Mouse (Mus musculus) limb, embryonic 12.5 days (tissue): ENCODE measurements around the gene Rab5c. TPM values are rescaled to one million over a fixed set of nuclear protein-coding genes. Genes with fewer than 3 reads are reported as not detected.

Experiments used
- ATAC-seq: fragments of 200-750 bp; cut with Nextera tagmentation; 2 replicates; pipeline ENCODE4 v1.8.0; 2017; ENCODE audit warnings: low read depth, moderate TSS enrichment; ENCODE audit not compliant: insufficient number of reproducible peaks, insufficient read depth, low FRiP score, low TSS enrichment
- H3K27ac ChIP-seq: fragments of 300-500 bp; sonication (generic); 2 replicates; pipeline ENCODE4 v1.5.1; 2016; ENCODE audit warnings: mild to moderate bottlenecking, moderate library complexity
- H3K27me3 ChIP-seq: fragments of 300-500 bp; sonication (generic); 2 replicates; pipeline ENCODE4 v1.6.1; 2016; ENCODE audit warnings: mild to moderate bottlenecking, moderate library complexity
- H3K36me3 ChIP-seq: fragments of 300-500 bp; sonication (generic); 2 replicates; pipeline ENCODE4 v1.6.1; 2016; ENCODE audit warnings: mild to moderate bottlenecking, moderate library complexity
- H3K4me1 ChIP-seq: fragments of 300-500 bp; sonication (generic); replicated peaks from 2 replicates; pipeline ENCODE4 v1.6.1; 2016
- H3K4me2 ChIP-seq: fragments of 300-500 bp; sonication (generic); 2 replicates; pipeline ENCODE4 v1.6.1; 2016; ENCODE audit warnings: mild to moderate bottlenecking, moderate library complexity
- H3K4me3 ChIP-seq: fragments of 300-500 bp; sonication (generic); replicated peaks from 2 replicates; pipeline ENCODE4 v1.5.1; 2016; ENCODE audit warnings: mild to moderate bottlenecking
- H3K9ac ChIP-seq: fragments of 300-500 bp; sonication (generic); replicated peaks from 2 replicates; pipeline ENCODE4 v1.6.1; 2016; ENCODE audit warnings: mild to moderate bottlenecking, moderate library complexity
- H3K9me3 ChIP-seq: fragments of 300-500 bp; sonication (generic); 2 replicates; pipeline ENCODE4 v1.6.1; 2016; ENCODE audit warnings: mild to moderate bottlenecking, moderate library complexity
- WGBS: fragments of 180-500 bp; shearing (Covaris S2); methylation state at CpG from one replicate; pipeline ENCODE4 v1.1.7; 2016; 5-methylcytosine and 5-hydroxymethylcytosine counted together
- polyA plus RNA-seq: library from polyadenylated mRNA; unstranded; fragments of >200 nt; fragmentation: Nextera tagmentation; extraction: Ambion mirVana; gene quantifications from 2 replicates; pipeline ENCODE4 v1.2.1, GENCODE M21; 2016

Gene Rab5c
- polyA plus RNA-seq, result 14.3 and 24.3 TPM in 2 replicates

DNA sequence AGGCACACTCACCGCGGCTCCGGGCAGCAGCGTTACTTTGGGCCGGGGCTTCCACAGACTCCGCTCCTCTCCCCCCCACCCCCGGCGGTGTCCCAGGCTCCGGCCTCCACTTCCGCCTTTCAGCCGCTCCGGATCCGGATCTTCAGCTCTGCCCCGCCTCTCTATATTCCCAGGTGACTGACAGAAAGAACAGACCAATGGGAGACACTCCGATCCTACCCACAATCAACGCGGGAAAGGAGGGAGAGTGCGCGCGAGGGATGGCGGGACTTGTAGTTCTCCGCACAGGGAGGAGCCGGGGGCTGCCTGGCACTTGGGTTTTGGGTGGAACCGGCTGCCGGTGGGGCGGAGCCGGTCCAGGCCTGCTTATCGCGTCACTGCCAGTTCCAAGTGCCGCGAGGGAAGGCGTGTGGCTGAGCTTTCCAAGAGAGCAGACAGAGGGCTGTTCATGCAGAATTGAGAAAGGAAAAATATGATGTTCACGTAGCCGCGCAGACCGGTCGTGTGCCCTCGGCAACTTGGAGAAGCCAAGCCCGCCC, at the start of gene Rab5c:
Gene Rab5c, minus strand, starts transcription at position 150 of the 539 bp plus-strand sequence.
- H3K9ac ChIP-seq, result peak within 1 kb of the TSS; percentile 92
- peak within 1 kb of the TSS; percentile 66; the same call in 1 of the 2 replicates for H3K27ac ChIP-seq
- H3K4me2 ChIP-seq, result peak within 1 kb of the TSS; percentile 92
- under 1% methylated on average over 39 of the region's 39 CpGs for WGBS
- peaks cover 6% of the 10 kb centered on the region for H3K27me3 ChIP-seq
- no peaks in the 10 kb centered on the region for H3K9me3 ChIP-seq
- peak; percentile 98 for ATAC-seq
- peak within 1 kb of the TSS; percentile 94 for H3K4me3 ChIP-seq
- H3K4me1 ChIP-seq, result peaks cover 10% of the 10 kb centered on the region
- H3K36me3 ChIP-seq, result peaks cover 11% of the 10 kb centered on the region

DNA sequence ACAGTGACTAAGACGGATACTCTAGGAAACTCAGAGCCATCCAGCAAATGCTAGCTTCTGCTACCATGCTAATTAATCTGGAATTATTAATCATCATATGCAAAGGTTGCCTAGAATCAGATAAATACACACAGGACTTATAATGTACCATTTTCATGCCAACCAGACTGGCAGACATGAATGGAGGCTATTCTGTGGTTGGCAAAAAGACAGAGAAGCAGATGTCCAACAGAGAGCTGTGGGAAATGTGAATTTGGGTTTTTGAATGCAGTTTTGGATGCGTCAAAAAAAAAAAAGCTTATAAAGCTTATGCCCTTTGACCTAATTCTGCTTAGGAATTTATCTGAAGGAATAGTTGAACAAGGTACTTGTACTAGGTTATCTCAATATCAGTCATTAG, 47.8 kb upstream of the Rab5c start:
- Histone ChIP-seq H3K4me1 (peaks cover 21% of the 10 kb centered on the region), H3K27ac (no peak overlapping the region), H3K36me3 (peaks cover 66% of the 10 kb centered on the region), H3K4me2 (no peak overlapping the region), H3K9ac (no peak overlapping the region), H3K27me3 (no peaks in the 10 kb centered on the region), H3K4me3 (no peak overlapping the region), H3K9me3 (no peaks in the 10 kb centered on the region)
- WGBS, result 93% methylated on average over 2 of the region's 2 CpGs
- no peak for ATAC-seq

DNA sequence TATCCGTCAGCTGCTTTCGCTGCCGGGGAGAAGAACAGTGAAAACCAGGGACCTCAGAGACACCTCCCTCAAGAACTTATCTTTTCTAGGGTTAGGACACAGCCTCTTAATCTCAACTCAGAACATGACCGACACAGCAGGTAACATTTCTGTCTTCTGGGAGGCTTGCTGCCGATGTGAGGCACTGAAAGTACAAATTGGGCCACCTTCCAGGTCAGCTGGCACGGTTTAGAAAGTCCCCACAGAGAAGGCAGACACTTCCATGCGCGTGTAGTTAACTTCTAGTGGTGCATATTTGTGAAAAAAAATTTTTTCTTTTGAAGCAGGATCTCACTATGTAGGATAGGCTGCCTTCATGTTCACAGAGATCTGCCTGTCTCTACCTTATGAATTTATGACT, 46.3 kb upstream of the Rab5c start:
- H3K27ac ChIP-seq, result no peak overlapping the region
- H3K9me3 ChIP-seq, result no peaks in the 10 kb centered on the region
- no peak overlapping the region for H3K9ac ChIP-seq
- no peaks in the 10 kb centered on the region for H3K27me3 ChIP-seq
- H3K4me2 ChIP-seq, result no peak overlapping the region
- H3K4me1 ChIP-seq, result peaks cover 21% of the 10 kb centered on the region
- ATAC-seq, result no peak
- H3K4me3 ChIP-seq, result no peak overlapping the region
- peaks cover 62% of the 10 kb centered on the region for H3K36me3 ChIP-seq
- 88% methylated on average over 8 of the region's 8 CpGs for WGBS

DNA sequence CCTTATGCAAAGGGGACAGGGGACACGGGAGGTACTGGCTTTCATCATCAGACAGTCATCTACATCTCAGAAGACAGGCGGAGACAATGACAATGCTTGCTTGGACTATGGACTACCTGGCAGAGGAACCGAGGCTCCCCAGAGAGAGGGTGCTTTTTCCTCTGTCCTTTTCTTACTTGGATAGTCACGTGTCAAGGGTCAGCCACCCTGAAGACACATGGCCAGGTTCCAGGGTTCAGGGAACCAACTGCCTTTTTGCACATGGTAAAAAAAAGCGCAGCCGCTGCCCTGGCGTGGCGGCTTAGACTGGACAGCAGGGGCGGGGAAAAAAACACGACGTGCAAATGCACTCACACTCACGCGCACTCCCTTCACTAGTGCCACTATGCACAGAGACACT, 44.6 kb upstream of the Rab5c start:
- Histone ChIP-seq H3K4me2 (no peak overlapping the region), H3K9ac (no peak overlapping the region), H3K27me3 (no peaks in the 10 kb centered on the region), H3K36me3 (peaks cover 62% of the 10 kb centered on the region), H3K4me1 (peaks cover 14% of the 10 kb centered on the region), H3K27ac (no peak overlapping the region), H3K4me3 (no peak overlapping the region), H3K9me3 (no peaks in the 10 kb centered on the region)
- 86% methylated on average over 13 of the region's 13 CpGs for WGBS
- ATAC-seq, result no peak

DNA sequence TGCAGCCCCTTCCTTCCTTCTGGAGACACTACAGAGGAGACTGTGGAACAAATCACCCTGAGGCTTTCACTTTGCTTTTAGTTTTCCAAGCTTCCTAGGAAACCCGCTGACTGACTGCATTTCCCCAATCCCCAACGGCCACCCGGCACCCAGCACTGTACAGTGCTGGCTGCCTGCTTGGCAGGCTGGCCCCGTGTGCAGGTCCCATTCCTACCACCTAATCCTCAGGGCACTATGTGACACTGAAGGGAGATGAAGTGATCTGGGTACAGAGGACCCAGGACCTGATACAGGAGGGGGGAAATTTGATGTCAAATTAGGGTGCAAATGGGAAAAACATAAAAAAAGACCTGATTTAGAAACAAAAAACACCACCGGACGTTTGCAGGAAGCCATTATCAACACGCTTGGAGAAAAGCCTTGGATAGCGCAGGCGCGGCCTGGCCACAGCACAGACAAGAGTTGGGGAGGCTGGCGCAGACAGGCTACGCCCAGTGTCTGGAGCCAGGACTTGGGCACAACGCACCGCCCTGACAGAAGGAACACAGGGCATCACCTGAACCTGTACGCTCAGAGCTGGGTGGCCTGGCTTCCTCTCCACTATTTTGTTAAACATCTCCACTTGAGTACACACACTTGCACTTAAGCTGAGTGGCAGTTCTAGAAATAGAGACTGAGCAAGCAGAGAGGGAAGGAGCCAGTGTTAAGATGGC, 43.9 kb upstream of the Rab5c start:
- no peaks in the 10 kb centered on the region for H3K27me3 ChIP-seq
- H3K9ac ChIP-seq, result no peak overlapping the region
- no peaks in the 10 kb centered on the region for H3K9me3 ChIP-seq
- no peak overlapping the region for H3K4me2 ChIP-seq
- H3K36me3 ChIP-seq, result peaks cover 57% of the 10 kb centered on the region
- ATAC-seq, result no peak
- peaks cover 9% of the 10 kb centered on the region for H3K4me1 ChIP-seq
- no peak overlapping the region for H3K4me3 ChIP-seq
- H3K27ac ChIP-seq, result no peak overlapping the region
- WGBS, result 90% methylated on average over 15 of the region's 15 CpGs

DNA sequence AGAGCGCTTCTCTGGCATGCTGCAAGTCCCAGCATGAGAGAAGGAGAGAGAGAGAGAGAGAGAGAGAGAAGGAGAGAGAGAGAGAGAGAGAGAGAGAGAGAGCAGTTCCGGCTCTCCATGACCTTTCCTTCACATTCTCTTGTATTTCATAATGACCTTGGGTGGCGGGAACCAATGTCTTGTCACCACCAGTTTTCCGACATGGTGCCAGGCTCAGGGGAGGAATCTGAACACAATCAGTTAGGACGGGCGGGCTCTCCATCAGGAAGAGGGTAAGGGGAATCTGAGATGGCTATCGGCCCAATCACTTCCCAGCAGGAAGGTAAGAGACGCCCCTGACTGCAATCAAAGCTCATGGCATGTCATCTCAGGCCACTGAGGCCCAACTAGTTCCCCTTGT, 42.2 kb upstream of the Rab5c start:
- no peak for ATAC-seq
- Histone ChIP-seq H3K4me1 (no peaks in the 10 kb centered on the region), H3K4me3 (no peak overlapping the region), H3K9ac (no peak overlapping the region), H3K9me3 (no peaks in the 10 kb centered on the region), H3K36me3 (peaks cover 48% of the 10 kb centered on the region; the same call in 1 of the 2 replicates), H3K4me2 (no peak overlapping the region), H3K27me3 (no peaks in the 10 kb centered on the region), H3K27ac (no peak overlapping the region)
- 76% methylated on average over 8 of the region's 8 CpGs for WGBS

DNA sequence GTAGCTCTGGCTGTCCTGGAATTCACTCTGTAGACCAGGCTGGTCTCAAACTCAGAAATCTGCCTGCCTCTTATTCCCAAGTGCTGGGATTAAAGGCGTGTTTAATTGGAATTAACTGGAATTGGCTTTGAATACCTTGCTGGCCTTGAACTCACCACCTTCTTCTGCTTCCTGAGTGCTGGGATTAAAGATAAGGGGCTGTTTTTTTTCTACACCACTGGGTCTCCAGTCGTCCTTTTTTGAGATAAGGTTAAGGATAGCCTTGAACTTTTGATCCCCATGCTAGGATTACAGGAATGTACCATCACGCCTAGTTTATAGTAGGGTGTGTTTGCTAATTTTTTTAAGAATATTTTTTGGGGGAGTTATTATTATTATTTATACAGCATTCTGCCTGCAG, 40.1 kb upstream of the Rab5c start:
- H3K27ac ChIP-seq, result no peak overlapping the region
- H3K36me3 ChIP-seq, result peaks cover 30% of the 10 kb centered on the region; the same call in 1 of the 2 replicates
- no peaks in the 10 kb centered on the region for H3K27me3 ChIP-seq
- no peaks in the 10 kb centered on the region for H3K9me3 ChIP-seq
- no peak overlapping the region for H3K4me2 ChIP-seq
- WGBS, result 78% methylated on average over 3 of the region's 3 CpGs
- no peaks in the 10 kb centered on the region for H3K4me1 ChIP-seq
- H3K9ac ChIP-seq, result no peak overlapping the region
- ATAC-seq, result no peak
- no peak overlapping the region for H3K4me3 ChIP-seq

DNA sequence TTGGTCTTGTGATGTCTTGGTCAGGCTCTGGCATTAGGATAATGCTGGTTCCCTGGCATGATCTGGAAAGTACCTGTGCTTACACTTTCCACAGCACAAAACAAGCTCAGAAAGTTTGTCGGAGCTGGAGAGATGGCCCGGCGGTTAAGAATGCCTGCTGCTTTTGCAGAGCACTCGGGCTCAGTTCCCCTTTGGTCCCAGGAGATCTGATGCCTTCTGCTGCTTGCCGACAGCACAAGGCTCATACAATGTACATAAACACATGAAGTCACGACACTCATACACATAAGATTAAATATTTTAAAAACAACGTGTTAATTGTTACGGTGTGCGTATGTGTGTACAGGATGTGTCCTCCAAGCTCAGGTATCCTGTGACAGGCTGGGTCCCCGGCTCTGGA, 37.9 kb upstream of the Rab5c start:
- Histone ChIP-seq H3K27ac (no peak overlapping the region), H3K9me3 (no peaks in the 10 kb centered on the region), H3K4me3 (no peak overlapping the region), H3K4me2 (no peak overlapping the region), H3K36me3 (peaks cover 17% of the 10 kb centered on the region; the same call in 1 of the 2 replicates), H3K27me3 (no peaks in the 10 kb centered on the region), H3K9ac (no peak overlapping the region), H3K4me1 (no peaks in the 10 kb centered on the region)
- WGBS, result 85% methylated on average over 10 of the region's 10 CpGs
- ATAC-seq, result no peak

DNA sequence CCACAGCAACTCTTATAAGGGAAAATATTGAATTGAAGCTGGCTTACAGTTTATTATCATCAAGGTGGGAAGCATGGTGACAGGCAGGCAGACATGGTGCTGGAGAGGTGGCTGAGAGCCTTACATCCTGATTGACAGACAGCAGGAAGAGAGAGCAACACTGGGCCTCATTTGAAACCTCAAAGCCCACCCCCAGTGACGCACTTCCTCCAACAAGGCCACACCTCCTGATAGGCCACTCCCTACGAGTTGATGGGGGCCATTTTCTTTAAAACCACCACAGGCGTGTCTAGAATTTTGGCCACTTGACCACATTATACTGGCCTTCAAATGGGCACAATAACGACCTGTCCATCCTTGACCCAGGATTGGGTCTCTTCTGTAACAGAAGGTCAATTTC, 36.2 kb upstream of the Rab5c start:
- WGBS, result 79% methylated on average over 4 of the region's 4 CpGs
- no peaks in the 10 kb centered on the region for H3K27me3 ChIP-seq
- H3K36me3 ChIP-seq, result peaks cover 7% of the 10 kb centered on the region; the same call in 1 of the 2 replicates
- no peak overlapping the region for H3K4me3 ChIP-seq
- H3K4me2 ChIP-seq, result no peak overlapping the region
- H3K4me1 ChIP-seq, result peaks cover 7% of the 10 kb centered on the region
- no peak overlapping the region for H3K27ac ChIP-seq
- ATAC-seq, result no peak
- no peak overlapping the region for H3K9ac ChIP-seq
- H3K9me3 ChIP-seq, result no peaks in the 10 kb centered on the region

DNA sequence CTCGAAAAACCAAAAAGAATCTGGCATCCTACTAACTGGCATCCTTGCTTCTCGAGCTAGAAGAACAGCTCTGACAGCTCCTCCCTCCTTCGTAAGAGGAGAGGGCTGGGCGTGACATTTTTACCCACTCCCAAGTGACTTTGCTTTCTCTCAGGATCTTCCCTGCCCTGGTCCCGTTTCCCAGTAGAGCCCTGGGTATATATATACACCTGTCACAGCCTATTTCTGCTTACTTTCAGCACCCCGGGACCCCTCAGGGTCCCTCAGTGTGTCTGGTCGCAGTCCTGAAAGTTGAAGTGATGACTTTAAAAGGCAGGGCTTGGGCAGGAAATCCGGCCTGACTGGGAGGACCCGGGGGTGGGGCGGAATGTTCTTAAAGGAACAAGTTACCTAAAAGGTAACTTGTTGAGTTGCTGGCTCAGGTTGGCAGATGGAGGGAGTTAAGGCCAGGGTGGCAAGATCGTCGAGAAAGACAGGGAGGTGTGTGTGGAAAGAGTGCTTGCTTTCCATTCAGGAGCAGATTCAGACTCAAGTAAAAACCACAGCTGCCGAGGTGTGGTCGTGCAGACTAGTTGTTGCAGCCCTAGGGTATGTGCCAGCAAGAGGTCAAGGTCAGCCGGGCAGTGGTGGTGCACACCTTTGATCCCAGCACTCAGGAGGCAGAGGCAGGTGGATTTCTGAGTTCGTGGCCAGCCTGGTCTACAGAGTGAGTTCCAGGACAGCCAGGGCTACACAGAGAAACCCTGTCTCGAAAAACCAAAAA, 32.8 kb upstream of the Rab5c start, which contains the start of gene Ghdc:
Gene Ghdc, minus strand, starts transcription at position 312 of the 763 bp plus-strand sequence.
- no peaks in the 10 kb centered on the region for H3K36me3 ChIP-seq
- no peaks in the 10 kb centered on the region for H3K9me3 ChIP-seq
- no peak for ATAC-seq
- H3K9ac ChIP-seq, result peak within 1 kb of the TSS; percentile 59
- H3K4me1 ChIP-seq, result peaks cover 7% of the 10 kb centered on the region
- peak within 1 kb of the TSS; percentile 62; the same call in 1 of the 2 replicates for H3K27ac ChIP-seq
- peak within 1 kb of the TSS; percentile 59 for H3K4me3 ChIP-seq
- WGBS, result 17% methylated on average over 17 of the region's 17 CpGs
- no peaks in the 10 kb centered on the region for H3K27me3 ChIP-seq
- peak within 1 kb of the TSS; percentile 60 for H3K4me2 ChIP-seq

DNA sequence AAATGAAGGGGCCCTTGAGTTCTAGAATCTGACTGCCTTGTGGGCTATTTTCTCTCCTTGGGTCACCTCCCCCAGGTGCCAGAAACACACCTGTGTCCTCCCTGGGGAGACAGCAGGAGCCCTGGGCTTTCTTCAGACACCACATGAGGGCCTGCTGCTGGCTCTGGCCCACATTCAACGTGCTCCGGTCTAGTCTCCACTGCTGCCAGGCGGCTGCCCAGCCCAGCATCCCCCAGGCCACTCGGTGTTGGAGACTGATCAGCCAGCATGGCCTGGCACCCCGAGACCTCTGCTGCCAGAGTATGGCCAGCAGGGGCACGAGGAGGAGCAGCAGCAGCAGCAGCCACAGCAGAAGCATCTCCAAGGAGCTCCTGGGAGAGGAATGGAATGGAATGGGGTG, 32.0 kb upstream of the Rab5c start:
- Histone ChIP-seq H3K27ac (no peak overlapping the region), H3K9ac (peak overlapping the region; percentile 59)

More for the DNA sequence above, 32.0 kb upstream of the Rab5c start:
- Histone ChIP-seq H3K4me3 (peak overlapping the region; percentile 59), H3K9me3 (no peaks in the 10 kb centered on the region), H3K4me1 (peaks cover 7% of the 10 kb centered on the region), H3K27me3 (no peaks in the 10 kb centered on the region), H3K4me2 (peak overlapping the region; percentile 60), H3K36me3 (no peaks in the 10 kb centered on the region)
- WGBS, result 63% methylated on average over 6 of the region's 6 CpGs
- no peak for ATAC-seq
